Mouse (Mus musculus): Measurements from ENCODE around the gene Gnat1. TPM values are rescaled to one million over a fixed set of nuclear protein-coding genes. Genes with fewer than 3 reads are reported as not detected.

Gnat1 gene
- polyA plus RNA-seq, 1 experiment from 2014 or later, result 5.8 TPM

GRCm38 (mm10) chr9:107625351-107626128 lies 54.0 kb downstream of the Gnat1 start:
- Histone ChIP-seq H3K9me3 (ENCODE audit: low read length) (no peaks in the 10 kb centered on the region), H3K9ac (replicated peaks) (0 out of 2 replicates have a peak overlapping the region, but pooled peaks have one; percentile 32), H3K4me3 (ENCODE audit: low read depth, low read length) (no peak overlapping the region), H3K4me2 (ENCODE audit: low read depth, low read length) (0 out of 2 replicates have a peak overlapping the region, but pooled peaks have one; percentile 46), H3K27me3 (ENCODE audit: insufficient read depth, low read length) (no peaks in the 10 kb centered on the region), H3K27ac (ENCODE audit: low read depth) (peak overlapping the region; percentile 57; the same call in 1 of the 2 replicates), H3K4me1 (ENCODE audit: insufficient read depth) (peaks cover 61% of the 10 kb centered on the region), H3K36me3 (replicated peaks; ENCODE audit: insufficient read depth, low read length) (peaks cover 20% of the 10 kb centered on the region)
- ATAC-seq, result no peak
- TF ChIP-seq CTCF (IDR thresholded peaks at IDR 0.05; ENCODE audit: low read depth) (peak; percentile 52), EP300 (IDR thresholded peaks at IDR 0.05; ENCODE audit: low read depth) (no peak)
- no peak for DNase-seq
- 83% methylated on average over 12 of the region's 12 CpGs for WGBS (ENCODE audit: insufficient replicate concordance)

DNA sequence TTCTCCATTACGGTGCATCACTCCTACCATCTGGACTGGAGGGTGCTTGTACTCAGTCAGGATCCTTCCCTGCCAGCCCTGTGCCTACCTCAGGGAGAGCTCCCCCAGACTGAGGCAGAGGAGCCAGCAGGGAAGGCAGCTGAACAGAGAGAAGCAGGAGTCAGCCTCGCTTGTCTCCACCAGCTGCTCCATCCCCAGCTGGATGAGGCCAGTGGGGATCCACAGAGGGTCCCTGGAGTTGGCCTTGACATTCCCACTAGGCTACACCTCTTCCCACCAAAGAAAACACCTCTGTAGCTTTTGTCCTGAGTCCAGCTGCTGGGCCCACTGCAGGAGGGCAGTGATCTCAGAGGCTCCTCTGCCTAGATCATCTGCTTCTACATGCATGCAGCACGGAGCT lies 54.6 kb downstream of the Gnat1 start:
- TF ChIP-seq CTCF (IDR thresholded peaks at IDR 0.05; ENCODE audit: low read depth) (no peak), EP300 (IDR thresholded peaks at IDR 0.05; ENCODE audit: low read depth) (no peak)
- Histone ChIP-seq H3K9ac (replicated peaks) (0 out of 2 replicates have a peak overlapping the region, but pooled peaks have one; percentile 32), H3K4me2 (ENCODE audit: low read depth, low read length) (peak overlapping the region; percentile 46; the same call in 1 of the 2 replicates), H3K4me3 (ENCODE audit: low read depth, low read length) (no peak overlapping the region), H3K4me1 (ENCODE audit: insufficient read depth) (peaks cover 61% of the 10 kb centered on the region), H3K36me3 (replicated peaks; ENCODE audit: insufficient read depth, low read length) (peaks cover 26% of the 10 kb centered on the region), H3K27me3 (ENCODE audit: insufficient read depth, low read length) (no peaks in the 10 kb centered on the region), H3K9me3 (ENCODE audit: low read length) (no peaks in the 10 kb centered on the region), H3K27ac (ENCODE audit: low read depth) (peak overlapping the region; percentile 57)
- 71% methylated on average over 3 of the region's 3 CpGs for WGBS (ENCODE audit: insufficient replicate concordance)
- DNase-seq (no peak), ATAC-seq (no peak)

GRCm38 (mm10) chr9:107624539-107624938 lies 55.0 kb downstream of the Gnat1 start:
- H3K4me1 ChIP-seq (ENCODE audit: insufficient read depth), result peaks cover 61% of the 10 kb centered on the region
- DNase-seq (no peak), ATAC-seq (no peak)
- H3K36me3 ChIP-seq (replicated peaks; ENCODE audit: insufficient read depth, low read length), result peaks cover 30% of the 10 kb centered on the region
- no peaks in the 10 kb centered on the region for H3K27me3 ChIP-seq (ENCODE audit: insufficient read depth, low read length)
- H3K9me3 ChIP-seq (ENCODE audit: low read length), result no peaks in the 10 kb centered on the region
- 49% methylated on average over 5 of the region's 5 CpGs for WGBS (ENCODE audit: insufficient replicate concordance)
- H3K27ac ChIP-seq (ENCODE audit: low read depth), result peak overlapping the region; percentile 74
- no peak overlapping the region for H3K4me3 ChIP-seq (ENCODE audit: low read depth, low read length)
- H3K9ac ChIP-seq (replicated peaks), result 0 out of 2 replicates have a peak overlapping the region, but pooled peaks have one; percentile 32
- H3K4me2 ChIP-seq (ENCODE audit: low read depth, low read length), result peak overlapping the region; percentile 46
- TF ChIP-seq CTCF (IDR thresholded peaks at IDR 0.05; ENCODE audit: low read depth), result no peak
- TF ChIP-seq EP300 (IDR thresholded peaks at IDR 0.05; ENCODE audit: low read depth), result no peak

Other genes starting within 250 kb of the Gnat1 start
- 15.7 and 17.9 TPM in 2 replicates for gene Tmem115, start 145.8 kb downstream of the Gnat1 start, polyA plus RNA-seq (2015; fragmentation: Nextera tagmentation; extraction: Ambion mirVana)
- gene Cyb561d2, start 137.5 kb downstream of the Gnat1 start, polyA plus RNA-seq (2015; fragmentation: Nextera tagmentation; extraction: Ambion mirVana), result 18.5 and 19.6 TPM in 2 replicates
- 8.5 TPM in 2 replicates for gene Nprl2, start 137.5 kb downstream of the Gnat1 start, polyA plus RNA-seq (2015; fragmentation: Nextera tagmentation; extraction: Ambion mirVana)
- gene Zmynd10, start 132.4 kb downstream of the Gnat1 start, polyA plus RNA-seq (2015; fragmentation: Nextera tagmentation; extraction: Ambion mirVana), result 0.59 and 0.73 TPM in 2 replicates
- gene Rassf1, start 128.2 kb downstream of the Gnat1 start, polyA plus RNA-seq (2015; fragmentation: Nextera tagmentation; extraction: Ambion mirVana), result 12.4 and 15.1 TPM in 2 replicates
- 34.3 and 35.9 TPM in 2 replicates for gene Tusc2, start 116.5 kb downstream of the Gnat1 start, polyA plus RNA-seq (2015; fragmentation: Nextera tagmentation; extraction: Ambion mirVana)
- 53.9 and 54.5 TPM in 2 replicates for gene Hyal2, start 111.8 kb downstream of the Gnat1 start, polyA plus RNA-seq (2015; fragmentation: Nextera tagmentation; extraction: Ambion mirVana)
- gene Hyal1, start 102.8 kb downstream of the Gnat1 start, polyA plus RNA-seq (2015; fragmentation: Nextera tagmentation; extraction: Ambion mirVana), result 2.5 and 3.3 TPM in 2 replicates
- 10.4 and 11.6 TPM in 2 replicates for gene Naa80, start 100.8 kb downstream of the Gnat1 start, polyA plus RNA-seq (2015; fragmentation: Nextera tagmentation; extraction: Ambion mirVana)
- 0.65 and 0.86 TPM in 2 replicates for gene Hyal3, start 98.9 kb downstream of the Gnat1 start, polyA plus RNA-seq (2015; fragmentation: Nextera tagmentation; extraction: Ambion mirVana)
- gene Ifrd2, start 92.1 kb downstream of the Gnat1 start, polyA plus RNA-seq (2015; fragmentation: Nextera tagmentation; extraction: Ambion mirVana), result 63.6 and 68.0 TPM in 2 replicates
- gene Sema3b, start 70.5 kb downstream of the Gnat1 start, polyA plus RNA-seq (2015; fragmentation: Nextera tagmentation; extraction: Ambion mirVana), result 0.41 and 0.56 TPM in 2 replicates
- 146 and 159 TPM in 2 replicates for gene Gnai2, start 44.3 kb downstream of the Gnat1 start, polyA plus RNA-seq (2015; fragmentation: Nextera tagmentation; extraction: Ambion mirVana)
- gene Slc38a3, start 10.2 kb downstream of the Gnat1 start, polyA plus RNA-seq (2015; fragmentation: Nextera tagmentation; extraction: Ambion mirVana), result 147 and 174 TPM in 2 replicates
- 0.76 and 1.1 TPM in 2 replicates for gene Sema3f, start 30.8 kb upstream of the Gnat1 start, polyA plus RNA-seq (2015; fragmentation: Nextera tagmentation; extraction: Ambion mirVana)
- gene Rbm5, start 91.3 kb upstream of the Gnat1 start, polyA plus RNA-seq (2015; fragmentation: Nextera tagmentation; extraction: Ambion mirVana), result 37.8 and 41.7 TPM in 2 replicates
- 14.3 and 17.0 TPM in 2 replicates for gene Rbm6, start 193.5 kb upstream of the Gnat1 start, polyA plus RNA-seq (2015; fragmentation: Nextera tagmentation; extraction: Ambion mirVana)
- gene Mon1a, start 208.4 kb upstream of the Gnat1 start, polyA plus RNA-seq (2015; fragmentation: Nextera tagmentation; extraction: Ambion mirVana), result 5.3 and 5.8 TPM in 2 replicates
- 0.37 and 0.38 TPM in 2 replicates for gene Mst1r, start 227.2 kb upstream of the Gnat1 start, polyA plus RNA-seq (2015; fragmentation: Nextera tagmentation; extraction: Ambion mirVana)
- gene Actl11, start 248.8 kb upstream of the Gnat1 start, polyA plus RNA-seq (2015; fragmentation: Nextera tagmentation; extraction: Ambion mirVana), result not detected in 2 replicates

Measured in liver, postnatal 0 days (tissue).